Mouse (Mus musculus) spleen, adult 18-20 months (tissue): ENCODE measurements around the gene Nfkbie.

Experiments used
- DNase-seq, 2 experiments: peaks; one replicate each; pipeline ENCODE4 v3.0.0; 2022; ENCODE audit warnings: mixed read lengths in 2 of 2

Gene Nfkbie

DNA sequence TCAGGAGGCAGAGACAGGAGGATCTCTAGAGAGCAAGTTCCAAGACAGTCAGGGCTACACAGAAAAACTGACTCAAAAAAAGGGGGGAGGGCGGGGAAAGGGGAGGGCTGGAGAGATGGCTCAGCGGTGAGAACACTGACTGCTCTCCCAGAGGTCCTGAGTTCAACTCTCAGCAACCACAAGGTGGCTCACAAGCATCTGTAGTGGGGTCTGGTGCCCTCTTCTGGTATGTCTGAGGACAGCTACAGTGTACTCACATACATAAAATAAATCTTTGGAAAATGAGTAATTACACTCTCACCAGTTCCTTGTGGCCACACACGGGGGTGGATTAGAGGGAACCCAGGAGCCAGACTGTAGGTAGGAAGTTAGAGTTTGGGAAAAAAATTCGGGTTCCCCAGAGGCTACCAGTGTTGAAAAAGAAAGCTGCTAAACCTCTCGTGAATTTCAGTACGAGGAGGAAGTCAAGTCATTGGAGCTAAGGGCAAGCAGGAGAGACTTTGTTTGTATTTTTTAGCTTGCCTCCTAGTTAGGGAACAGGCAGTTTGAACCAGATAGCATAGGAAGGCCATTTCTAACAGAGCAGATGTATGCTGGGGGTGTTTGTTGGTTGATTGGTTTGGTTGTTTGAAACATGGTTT lies 27.3 kb downstream of the Nfkbie start:
- DNase-seq, result peak in 1 of 2 experiments; percentile 32

DNA sequence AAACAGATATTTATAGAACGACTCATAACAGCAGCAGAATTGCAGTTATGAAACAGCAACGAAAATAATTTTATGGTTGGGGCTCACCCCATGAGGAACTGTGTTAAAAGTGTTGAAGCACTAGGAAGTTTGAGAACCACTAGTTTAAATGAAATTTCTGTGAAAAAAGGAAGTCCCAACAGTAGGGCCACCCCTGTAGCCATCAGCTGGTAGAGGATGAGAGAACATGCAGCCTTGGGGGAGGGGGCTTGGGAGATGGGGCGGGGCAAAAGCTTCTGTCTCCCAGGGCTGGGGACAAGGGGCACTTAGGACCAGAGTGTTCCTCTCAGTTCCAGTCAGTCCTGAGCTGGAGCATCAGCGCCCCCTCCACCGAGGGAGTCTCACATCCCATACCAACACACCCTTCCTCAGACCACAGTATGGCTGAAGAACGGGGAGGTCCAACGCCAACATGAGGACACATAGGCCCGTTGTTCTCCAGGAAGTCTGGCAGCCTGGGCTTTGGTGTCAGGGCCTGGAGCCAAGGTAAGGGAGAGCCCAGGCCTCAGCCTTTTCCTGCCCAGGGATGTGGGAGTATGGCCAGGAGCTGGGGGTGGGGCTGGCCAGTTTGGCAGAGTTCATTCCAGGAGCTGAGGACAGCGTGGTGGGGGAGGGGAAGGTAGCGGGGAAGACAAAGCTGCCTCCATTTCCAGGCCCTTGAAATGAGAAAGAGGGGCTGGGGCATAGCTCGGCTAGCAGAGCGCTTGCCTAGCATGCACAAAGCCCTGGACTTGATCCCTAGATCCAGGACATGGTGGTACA lies 28.8 kb downstream of the Nfkbie start:
- DNase-seq, result no peak

DNA sequence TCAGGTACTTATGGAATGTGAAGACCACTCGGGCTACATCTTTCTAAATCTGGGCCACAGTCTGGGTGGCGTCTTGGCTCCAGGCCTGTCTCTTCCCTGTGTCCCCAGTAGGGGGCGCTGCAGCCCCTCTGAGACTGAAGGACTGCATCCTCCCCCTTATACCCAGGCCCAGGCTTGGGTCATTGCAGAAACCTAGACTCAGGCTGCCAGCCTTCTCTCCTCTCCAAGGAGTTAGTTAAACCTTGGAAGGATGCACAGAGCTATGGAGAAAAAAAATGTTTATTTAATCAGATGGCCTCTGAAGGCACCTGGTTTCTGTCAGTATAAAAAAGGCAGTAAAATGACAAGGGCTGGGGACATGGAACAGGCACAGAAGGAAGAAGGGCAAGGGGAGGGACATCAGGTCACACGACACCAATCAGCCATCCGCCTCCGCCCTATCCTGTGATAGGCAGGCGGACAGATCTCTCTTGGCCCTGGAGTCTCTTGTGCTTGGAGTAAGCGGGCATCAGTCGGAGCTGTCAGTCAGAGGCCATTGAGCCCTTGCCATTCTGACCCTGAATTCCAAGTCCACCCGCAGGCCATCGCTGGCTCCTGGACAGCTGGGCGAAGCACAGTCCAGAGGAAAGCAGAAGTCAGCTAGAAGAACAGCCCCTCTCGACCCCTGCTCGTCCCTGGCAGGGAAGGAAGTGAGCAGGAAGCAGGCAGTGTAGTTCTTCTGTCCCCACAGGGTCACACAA lies 29.6 kb downstream of the Nfkbie start:
- DNase-seq, result peak; percentile 46 to 69

DNA sequence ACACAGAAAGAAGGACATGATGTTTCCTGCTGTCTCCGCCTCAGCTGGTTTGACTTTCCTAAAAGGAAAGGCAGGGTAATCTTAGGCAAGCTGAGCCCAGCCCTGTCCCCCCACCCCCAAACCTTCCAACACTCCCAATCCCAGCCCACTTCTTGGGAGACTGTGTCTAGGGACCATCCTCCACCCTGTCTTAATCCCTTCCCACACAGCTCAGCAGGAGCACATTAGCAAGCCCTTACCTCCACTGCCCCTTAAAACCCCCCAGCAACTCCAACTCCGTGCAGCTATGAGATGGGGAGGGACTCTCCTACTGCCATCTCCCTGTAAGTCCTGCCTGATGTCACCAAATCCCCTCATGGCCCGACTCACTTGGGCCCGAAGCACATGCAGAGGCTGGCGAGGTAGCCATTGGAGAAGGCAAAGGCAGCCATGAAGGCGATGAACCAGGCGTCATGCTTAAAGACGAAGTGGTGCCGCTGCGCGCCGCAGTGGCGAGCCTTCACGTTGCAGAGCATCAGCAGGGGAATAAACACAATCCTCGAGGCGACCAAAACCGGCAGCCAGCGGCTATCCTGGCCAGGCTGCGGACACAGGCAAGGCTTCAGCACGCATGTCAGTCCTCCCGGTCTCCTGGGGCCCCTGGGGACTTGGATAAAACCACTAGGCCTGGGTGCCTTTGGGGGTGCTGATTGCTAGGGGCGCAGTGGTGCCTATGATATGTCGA lies 30.4 kb downstream of the Nfkbie start:
- DNase-seq, result no peak

DNA sequence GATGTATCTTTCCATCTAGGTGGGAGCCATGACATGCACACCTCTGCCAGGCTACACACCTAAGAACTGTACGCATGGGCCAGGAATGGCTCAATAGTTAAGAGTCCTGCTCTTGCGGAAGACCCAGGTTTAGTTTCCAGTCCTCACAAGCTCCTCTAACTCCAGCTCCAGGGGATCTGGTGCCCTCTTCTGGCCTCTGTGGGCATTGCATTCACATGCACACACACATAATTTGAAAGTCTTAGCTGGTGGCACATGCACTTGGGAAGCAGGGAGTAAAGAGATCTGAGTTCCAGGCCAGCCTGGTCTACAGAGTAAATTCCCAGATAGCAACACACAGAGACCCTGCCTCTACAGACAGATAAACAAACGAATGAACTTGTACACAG lies 30.9 kb downstream of the Nfkbie start:
- DNase-seq, result no peak

DNA sequence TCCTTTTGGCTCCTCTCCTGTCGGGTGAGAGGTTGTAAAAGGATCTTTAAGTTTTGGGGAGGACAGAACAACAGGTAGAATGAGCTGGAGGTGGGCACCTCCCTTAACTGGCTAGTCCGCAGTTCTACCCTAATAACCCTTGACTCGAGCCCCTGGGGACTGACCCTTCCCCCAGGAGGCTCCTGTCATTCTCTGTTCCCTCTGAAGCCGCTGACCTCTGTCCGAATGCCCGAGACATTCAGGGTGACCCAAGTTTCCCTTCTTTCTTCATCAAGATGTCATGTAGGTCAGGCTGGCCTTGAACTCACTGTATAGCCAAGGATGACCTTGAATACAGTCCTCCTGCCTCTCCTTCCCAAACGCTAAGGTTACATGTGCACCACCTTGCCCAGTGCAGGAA lies 32.9 kb downstream of the Nfkbie start:
- DNase-seq, result no peak

DNA sequence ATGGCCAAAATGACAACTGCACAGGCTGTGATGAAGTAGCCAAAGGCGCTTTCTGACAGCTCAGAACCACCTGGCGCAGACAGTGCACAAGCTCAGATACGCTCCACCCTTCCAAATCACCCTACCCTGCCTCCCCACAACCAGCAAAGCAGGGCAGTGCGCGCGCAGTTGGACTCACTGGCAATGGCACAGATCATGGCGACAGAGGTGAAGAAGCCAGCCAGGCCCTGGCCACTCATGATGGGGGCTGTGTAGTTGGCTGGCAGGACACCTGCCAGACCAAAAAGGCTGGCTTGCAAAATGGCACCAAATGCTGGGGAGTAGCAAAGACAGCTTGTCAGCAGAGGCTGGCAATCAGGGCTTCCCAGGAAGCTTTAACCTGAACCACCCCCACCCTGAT lies 33.7 kb downstream of the Nfkbie start:
- DNase-seq, result no peak

DNA sequence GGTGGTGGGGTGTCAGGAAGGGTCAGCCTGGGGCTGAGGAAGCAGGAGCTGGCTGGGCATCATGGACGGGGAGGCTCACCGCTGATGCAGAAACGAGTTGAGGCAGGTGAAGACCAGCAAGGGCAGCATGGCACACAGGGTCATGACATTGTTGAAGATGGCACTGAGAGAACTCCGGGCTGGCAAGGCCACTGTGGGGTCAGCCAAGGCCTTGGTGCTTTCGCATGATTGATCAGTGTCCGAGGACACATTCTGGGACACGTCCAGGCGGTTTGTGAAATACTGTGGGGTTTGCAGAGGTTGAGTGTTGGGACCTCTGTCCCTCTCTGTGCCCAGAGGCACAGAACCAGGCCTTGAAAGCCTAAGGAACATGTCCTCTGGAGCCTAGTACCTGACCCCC lies 34.3 kb downstream of the Nfkbie start:
- DNase-seq, result no peak

DNA sequence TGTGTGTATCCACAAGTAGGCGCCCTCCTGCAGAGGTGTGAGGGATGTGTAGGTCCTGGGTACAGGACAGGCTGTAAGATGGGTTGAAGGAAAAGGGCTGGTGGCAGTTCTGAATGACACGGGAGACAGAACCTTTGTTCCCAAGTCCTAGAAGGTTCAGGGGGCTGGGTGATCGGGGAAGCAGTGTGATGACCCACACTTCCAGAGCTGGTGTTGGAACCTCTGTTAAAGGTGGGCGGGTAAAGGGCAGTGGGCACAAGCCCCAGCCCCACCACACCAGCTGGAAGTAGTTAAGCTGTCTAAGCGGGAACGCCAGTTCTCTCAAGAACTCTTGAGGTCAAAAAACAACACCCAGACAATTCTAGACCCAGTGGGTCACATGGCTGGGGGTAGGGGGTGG lies 34.9 kb downstream of the Nfkbie start:
- no peak for DNase-seq

DNA sequence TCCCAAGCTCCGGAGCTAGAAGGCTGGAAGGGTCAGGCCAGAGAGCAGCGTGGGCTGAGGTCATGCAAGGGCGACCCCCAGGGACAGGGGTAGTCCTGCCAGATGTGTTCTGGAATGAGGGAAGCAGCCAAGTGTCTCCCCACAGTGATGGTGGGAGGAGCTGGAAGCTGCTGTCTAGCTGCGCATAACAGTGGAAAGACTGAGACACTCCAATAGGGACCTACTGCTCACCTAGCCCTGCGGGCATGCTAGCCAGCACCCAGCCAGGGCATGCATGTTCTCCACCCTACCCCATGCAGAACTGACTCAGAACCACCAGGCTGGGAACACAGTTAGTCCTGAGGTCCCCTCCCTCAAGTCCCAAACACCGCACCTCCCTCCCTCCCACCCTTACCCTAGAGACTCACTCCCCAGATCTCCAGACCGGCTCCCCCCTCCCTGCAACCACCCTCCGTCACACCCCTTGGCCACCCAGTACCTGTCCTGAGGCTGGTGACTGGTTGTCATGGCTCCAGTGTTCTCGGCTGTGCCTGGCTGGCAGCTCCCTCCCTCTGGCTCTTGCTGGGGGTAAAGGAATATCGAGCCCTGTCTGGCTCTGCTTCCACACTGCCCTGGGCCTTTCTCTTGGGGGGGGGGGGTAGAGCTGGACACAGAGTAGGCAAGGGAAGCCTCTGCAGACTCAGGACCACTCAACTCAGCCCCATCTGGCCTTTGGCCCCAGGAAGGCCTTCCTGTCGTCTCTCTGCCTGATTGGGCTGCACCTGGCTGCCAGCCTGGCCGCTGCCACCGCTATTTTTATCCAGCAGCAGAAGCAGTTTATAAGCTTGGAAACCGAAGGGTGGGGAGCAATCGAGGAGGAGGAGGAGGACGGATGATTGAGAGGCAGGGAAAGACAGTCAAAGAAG lies 36.5 kb downstream of the Nfkbie start:
- no peak for DNase-seq

DNA sequence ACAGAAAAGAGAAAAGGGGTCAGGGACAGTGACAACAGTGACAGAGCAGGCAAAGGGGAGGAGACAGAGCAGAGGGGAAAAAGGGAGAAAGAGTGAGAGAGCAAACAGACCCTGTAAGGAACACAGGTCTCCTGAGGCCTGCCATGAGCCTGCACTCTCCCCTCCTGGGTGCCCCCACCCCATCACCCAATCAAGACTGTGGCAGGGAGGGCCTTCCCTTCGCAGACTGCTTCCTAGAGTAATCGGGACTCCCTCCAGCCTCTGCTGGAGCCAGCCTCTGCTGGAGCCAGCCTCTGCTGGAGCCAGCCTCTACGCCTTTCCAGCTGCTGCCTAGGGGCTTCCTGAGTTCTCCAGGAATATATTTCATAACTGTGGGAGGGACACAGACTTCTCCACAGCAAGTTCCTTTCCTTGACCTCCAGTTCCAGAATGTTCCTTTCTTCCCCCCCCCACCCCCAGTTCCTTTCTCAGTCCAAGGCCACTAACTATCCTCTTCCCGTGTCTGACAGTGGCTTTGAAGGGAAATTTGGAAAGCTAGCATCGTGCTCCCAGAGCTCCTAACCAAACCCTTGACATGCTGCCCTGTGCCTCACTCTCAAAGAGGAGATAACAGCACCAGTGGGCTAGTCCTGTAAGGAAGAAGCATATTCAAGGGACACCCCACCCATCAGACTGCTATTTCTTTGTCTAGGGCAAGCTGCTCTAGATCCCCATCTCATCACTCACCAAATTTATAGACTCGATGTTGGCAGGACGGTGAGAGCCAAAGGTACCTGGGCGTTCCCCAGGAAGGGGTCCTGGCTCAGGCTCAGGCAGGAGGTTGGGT lies 37.3 kb downstream of the Nfkbie start:
- DNase-seq, result no peak

DNA sequence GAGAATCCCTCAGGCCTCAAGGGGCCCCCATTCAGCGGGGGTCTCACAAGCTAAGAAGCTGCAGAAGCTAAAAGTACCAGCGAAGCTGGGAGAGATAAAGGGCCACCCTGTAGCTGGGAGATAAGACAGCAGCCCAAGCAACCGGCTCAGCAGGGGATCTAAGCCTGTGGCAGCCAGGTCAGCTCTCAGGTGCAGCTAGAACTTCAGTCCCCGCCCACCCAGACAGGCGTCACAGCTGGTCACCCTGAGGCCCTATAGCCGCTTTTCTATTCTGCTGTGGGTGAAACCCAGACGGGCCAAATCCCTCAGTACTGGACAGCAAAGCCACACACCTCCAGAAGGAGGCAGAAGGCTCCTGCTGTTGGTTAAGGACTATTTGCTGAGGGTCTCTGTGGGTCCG lies 38.0 kb downstream of the Nfkbie start:
- no peak for DNase-seq

DNA sequence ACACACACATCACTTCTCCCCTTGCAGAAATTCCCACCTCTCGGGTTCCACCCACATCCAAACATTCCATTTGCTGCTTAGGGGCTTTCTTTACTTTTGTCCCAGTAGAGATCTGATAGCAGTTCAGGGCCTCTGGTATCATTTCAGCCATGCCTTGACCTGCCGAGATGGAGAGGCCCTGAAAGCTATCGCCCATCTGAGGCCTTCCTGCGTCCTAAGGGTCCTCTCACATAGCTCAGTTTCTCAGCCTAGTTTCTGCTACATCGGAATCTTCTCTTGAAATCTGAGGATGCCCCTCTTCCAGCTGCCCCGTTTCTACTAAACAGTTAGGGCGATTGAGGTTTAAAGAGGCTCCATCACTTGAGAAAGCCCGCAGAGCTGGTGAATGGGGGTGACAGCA lies 38.7 kb downstream of the Nfkbie start:
- no peak for DNase-seq

DNA sequence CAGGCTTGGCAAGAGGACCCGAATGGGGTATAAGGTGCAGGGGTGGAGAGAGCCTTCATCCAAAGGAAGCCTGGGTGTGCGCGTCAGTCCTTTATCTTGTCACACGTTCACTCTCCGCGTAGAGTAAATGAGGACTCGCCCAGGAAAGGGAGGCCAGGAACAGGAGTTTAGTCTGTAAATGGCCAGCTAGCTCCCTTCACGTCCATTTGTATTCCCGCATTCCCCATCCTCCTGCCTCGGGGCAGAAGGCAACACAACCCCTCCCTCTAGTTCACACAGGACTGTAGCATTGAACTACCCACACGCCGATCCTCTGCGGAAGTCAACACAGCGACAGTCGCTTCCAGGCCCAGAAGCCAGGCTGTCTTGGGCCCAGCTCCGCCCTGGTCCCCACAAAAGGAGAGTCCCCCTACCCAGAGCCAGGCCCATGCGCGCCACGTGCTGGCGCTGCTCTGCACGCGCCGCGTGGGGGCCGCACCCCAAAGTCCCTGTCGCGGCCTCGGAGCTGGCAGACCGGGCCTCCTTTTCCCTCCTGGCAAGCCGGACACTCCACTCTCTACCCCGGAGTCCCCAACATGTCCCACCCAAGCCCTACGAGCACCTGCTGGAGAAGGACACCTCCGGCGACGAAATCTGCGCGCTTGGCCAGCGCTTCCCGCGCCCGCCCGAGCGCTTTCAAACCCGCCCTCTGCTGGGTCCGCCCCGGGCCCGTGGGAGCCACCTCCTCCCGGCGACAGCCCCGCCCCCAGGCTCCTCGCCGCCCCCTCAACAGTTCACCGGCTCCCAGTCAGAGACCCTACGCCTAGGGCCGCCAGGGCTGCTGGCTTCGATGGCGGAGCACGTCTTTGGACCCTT lies 39.6 kb downstream of the Nfkbie start:
- peak; percentile 62 to 77 for DNase-seq

DNA sequence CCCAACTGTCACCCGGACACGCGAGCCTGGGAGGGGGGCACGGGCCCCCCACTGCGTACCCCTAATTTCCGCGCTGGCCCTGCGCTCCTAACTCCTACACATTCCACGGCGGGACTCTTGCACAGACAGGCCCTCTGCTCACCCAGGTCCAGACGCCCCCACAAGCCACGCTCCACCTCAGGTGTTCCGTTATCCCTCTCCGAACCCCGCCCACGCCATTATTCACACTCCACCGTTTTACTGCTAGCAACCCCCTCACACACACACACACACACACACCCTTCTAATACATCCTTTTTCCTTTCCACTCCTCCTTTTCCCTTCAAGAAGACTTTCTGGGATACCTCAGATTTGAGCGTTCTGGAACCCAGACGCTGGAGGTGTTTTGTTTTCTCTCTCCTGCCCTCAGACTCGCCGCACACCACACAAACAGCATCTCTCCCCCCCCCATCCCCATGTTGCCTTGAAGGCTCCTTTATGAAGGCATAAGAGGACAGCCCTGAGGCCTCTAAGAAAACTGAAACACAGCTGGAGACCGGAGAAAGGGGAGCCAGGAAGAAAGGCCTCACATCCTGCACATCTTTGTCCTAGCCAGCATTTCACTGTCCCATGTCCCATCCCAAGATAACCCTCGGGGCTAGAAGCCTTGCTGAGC lies 40.4 kb downstream of the Nfkbie start:
- no peak for DNase-seq

DNA sequence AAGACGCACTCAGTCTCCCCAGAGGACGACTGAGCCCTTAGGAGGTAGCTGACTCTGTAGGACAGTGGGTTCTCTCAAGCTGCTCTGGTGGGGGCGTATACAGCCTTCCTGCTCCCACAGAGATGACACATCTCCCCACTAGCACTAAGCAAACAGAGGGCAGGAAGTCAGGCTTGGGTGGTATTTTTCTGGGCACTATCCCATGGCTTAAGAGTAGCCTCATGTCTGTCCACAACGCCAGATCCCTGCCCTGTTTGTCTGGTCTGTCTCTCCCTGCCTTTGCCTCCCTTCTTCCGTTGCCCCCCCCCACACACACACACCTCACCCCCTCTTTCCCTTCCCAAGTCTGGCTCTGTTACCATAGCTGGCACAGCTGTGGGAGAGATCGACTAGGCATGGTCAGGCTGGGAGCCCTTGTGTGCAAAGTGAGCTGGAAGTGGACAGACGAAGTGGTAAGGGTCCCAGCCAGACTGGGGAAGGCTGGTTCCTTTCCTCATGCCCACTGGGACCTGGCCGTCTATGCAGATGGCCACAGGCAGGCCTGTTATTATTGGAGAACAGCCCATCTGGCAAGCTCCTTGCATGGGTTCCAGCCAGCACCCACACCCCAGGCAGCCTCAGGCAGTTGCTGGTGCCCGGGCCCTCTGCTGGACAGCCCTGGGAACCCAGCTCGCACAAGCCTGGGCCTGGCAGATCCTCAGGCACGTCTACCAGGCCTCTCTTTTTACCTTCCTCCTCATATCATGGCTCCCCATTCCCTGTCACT lies 41.3 kb downstream of the Nfkbie start:
- DNase-seq, result peak in 1 of 2 experiments; percentile 58

DNA sequence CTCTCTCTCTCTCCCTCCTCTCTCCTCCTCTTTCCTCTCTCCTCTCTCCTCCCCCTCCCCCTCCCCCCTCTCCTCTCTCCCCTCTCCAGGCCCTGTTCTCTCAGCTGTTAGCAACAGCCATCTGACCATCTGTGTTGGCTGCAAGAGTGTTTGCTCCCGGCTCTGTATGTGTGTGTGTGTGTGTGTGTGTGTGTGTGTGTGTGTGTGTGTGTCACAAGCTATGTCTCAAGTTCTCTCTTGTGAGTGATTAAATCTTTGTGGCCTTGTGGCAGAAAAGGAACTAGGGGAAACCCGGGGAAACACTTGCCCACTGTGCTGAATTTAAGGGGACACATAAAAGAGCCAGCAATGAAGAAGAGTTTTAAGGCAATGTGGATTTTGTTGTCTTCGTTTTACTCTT lies 42.3 kb downstream of the Nfkbie start:
- no peak for DNase-seq

DNA sequence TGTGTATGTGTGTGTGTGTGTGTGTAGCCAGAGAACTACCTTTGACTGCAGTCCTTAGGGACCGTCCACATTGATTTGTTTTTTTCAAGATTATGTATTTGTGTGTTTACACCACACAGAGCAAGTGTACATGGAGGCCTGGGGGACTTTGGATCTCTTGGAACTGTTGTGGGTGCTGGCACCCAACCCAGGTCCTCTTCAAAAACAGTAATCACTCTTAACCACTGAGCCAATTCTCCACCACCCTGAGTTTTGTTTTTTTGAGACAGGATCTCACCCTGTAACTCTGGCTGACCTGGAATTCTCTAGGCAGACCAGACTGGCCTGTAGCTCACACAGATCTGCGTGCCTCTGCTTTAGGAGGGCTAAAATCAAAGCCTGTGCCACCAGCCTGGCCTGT lies 42.9 kb downstream of the Nfkbie start:
- no peak for DNase-seq

DNA sequence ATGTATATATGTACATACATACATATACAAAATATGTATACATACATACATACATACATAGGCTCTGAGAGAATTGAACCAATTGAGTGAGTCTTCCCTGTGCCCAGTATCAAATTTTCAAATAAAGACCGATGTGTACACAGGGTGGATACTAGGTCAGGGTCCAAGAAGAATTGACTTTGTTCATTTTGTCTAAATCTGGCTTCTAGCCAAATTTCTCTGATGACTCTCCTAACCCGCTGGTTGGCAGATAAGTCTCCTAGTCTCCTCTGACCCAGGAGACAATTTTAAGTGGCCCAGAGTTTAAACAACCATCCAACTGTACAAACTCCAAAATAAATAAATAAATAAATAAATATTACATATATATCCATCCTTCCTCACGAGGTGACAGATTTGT lies 43.4 kb downstream of the Nfkbie start:
- no peak for DNase-seq
